Mouse (Mus musculus) right cerebral cortex, adult 2 months (tissue): ENCODE measurements around the gene Frmd8.

Experiments
- DNase-seq, 2 experiments: peaks; one replicate each; pipeline ENCODE4 v3.0.0; 2021 to 2022; ENCODE audit warnings: low spot score in 2 of 2

Frmd8 gene

GRCm38 (mm10) chr19:5838892-5839165, 36.2 kb downstream of the Frmd8 start:
- DNase-seq = no peak

- no peak for DNase-seq
Observed at GRCm38 (mm10) chr19:5838136-5838891, 36.8 kb downstream of the Frmd8 start.

- no peak for DNase-seq
Observed at GRCm38 (mm10) chr19:5837606-5838005, 37.5 kb downstream of the Frmd8 start.

- no peak for DNase-seq
Observed at GRCm38 (mm10) chr19:5836941-5837572, 38.0 kb downstream of the Frmd8 start.

GRCm38 (mm10) chr19:5835922-5836430, 39.1 kb downstream of the Frmd8 start:
- DNase-seq = no peak

- no peak for DNase-seq
Observed at GRCm38 (mm10) chr19:5835054-5835921, 39.8 kb downstream of the Frmd8 start.

GRCm38 (mm10) chr19:5834260-5834925, 40.7 kb downstream of the Frmd8 start:
- DNase-seq = no peak

- DNase-seq = no peak
Observed at GRCm38 (mm10) chr19:5833287-5834100, 41.6 kb downstream of the Frmd8 start.

- no peak for DNase-seq
Observed at GRCm38 (mm10) chr19:5832326-5832725, 42.7 kb downstream of the Frmd8 start.

GRCm38 (mm10) chr19:5831958-5832320, 43.1 kb downstream of the Frmd8 start:
- no peak for DNase-seq

GRCm38 (mm10) chr19:5831224-5831957, 43.7 kb downstream of the Frmd8 start:
- DNase-seq = no peak

- DNase-seq = no peak
Observed at GRCm38 (mm10) chr19:5830776-5831175, 44.3 kb downstream of the Frmd8 start.

- DNase-seq = no peak
Observed at GRCm38 (mm10) chr19:5829958-5830615, 45.0 kb downstream of the Frmd8 start.

GRCm38 (mm10) chr19:5828905-5829304, 46.2 kb downstream of the Frmd8 start:
- no peak for DNase-seq

- no peak for DNase-seq
Observed at GRCm38 (mm10) chr19:5828155-5828554, 46.9 kb downstream of the Frmd8 start.

- no peak for DNase-seq
Observed at GRCm38 (mm10) chr19:5827456-5828154, 47.5 kb downstream of the Frmd8 start.

GRCm38 (mm10) chr19:5827044-5827443, 48.0 kb downstream of the Frmd8 start:
- no peak for DNase-seq

- DNase-seq = no peak
Observed at GRCm38 (mm10) chr19:5826731-5827002, 48.4 kb downstream of the Frmd8 start.

- no peak for DNase-seq
Observed at GRCm38 (mm10) chr19:5825901-5826730, 49.0 kb downstream of the Frmd8 start.
